Mouse (Mus musculus): ENCODE results near the gene Rbx1.

- TF ChIP-seq POLR2A (IDR thresholded peaks at IDR 0.05; ENCODE audit: low read depth, low read length) (no peak), CTCF (IDR thresholded peaks at IDR 0.05; ENCODE audit: extremely low read depth, insufficient read depth, insufficient read length, insufficient replicate concordance) (no peak)
Observed at GRCm38 (mm10) chr15:81510621-81511020, 44.5 kb downstream of the Rbx1 start.
